Mouse (Mus musculus) brain, embryonic 14.5 days (tissue): ENCODE data around the gene Tulp4.

ENCODE experiments used
- CTCF ChIP-seq: fragments of 200-500 bp; IDR thresholded peaks from 2 replicates; pipeline ENCODE4 v1.5.1; 2012; ENCODE audit warnings: inconsistent platforms, mild to moderate bottlenecking, moderate library complexity, borderline replicate concordance; ENCODE audit not compliant: insufficient read depth, insufficient read length; ENCODE audit errors: extremely low read depth
- POLR2A ChIP-seq: fragments of 200-500 bp; IDR thresholded peaks from 2 replicates; pipeline ENCODE4 v1.6.1; 2012; ENCODE audit warnings: mild to moderate bottlenecking, inconsistent platforms, borderline replicate concordance; ENCODE audit not compliant: poor library complexity, insufficient read depth, insufficient read length, severe bottlenecking; ENCODE audit errors: extremely low read depth

DNA sequence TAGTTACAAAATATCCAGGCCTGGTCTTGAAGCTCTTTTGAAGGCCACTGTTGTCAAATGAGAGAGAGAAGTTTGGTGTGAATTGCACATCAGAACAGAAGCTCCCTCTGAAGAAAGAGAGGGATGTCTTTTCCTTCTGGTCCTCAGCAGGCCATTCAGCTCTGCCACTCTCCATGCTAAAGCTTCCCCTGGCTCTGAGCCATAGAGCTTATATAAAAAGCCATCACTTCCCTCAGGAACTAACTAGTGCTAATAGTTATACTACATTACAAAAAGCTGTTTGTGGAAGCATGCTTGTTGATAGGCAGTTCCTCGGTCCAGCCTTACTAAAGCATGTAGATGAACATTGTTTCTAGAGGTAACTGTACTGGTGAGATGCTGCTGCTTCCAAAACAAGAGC is 89.2 kb downstream of the Tulp4 start:
- TF ChIP-seq POLR2A (no peak), CTCF (no peak)
